Mouse (Mus musculus) skeletal muscle tissue, postnatal 0 days (tissue): ENCODE data around the gene Lman2. TPM values are rescaled to one million over a fixed set of nuclear protein-coding genes. Genes with fewer than 3 reads are reported as not detected.

Experiments used
- polyA plus RNA-seq: library from polyadenylated mRNA; unstranded; fragments of >200 nt; fragmentation: Nextera tagmentation; extraction: Ambion mirVana; gene quantifications from 2 replicates; pipeline ENCODE4 v1.2.1, GENCODE M21; 2015

Gene Lman2
- 44.8 and 55.3 TPM in 2 replicates for polyA plus RNA-seq

DNA sequence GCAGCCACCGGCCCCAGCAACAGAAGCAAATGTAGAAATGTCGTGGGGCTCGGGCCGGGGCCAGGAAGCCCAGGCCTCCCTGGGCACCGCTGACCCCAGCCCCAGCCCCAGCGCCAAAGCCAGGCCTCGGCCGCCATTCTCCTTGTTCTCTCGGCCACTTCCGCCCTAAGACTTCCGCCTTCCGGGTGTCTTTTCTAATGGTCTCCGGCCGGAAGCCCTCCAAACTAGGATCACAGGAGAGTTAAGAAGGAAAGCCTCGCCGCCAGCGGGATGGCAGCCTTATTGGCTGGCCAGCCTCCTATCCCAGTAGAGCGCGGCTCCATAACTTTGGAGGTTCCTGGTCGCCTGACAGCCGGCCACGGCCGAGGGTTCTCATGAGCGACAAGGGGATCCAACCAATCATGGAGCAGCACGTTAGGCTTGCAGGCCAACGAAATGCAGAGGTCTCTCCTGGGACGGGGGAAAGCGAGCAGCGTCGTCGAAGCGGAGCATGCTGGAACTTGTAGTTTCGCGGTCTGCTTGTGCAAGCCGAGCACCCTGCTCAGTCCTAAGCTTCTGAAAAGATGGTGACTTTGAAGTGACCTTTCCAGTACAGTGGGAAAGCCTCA, at the start of gene Lman2:
Gene Lman2 (minus strand): TSS at position 331 of the 608 bp plus-strand sequence.

GRCm38 (mm10) chr13:55398088-55398487, 35.5 kb upstream of the Lman2 start, which contains the start of gene Slc34a1:
Gene Slc34a1, plus strand, starts transcription at chr13:55398187.

DNA sequence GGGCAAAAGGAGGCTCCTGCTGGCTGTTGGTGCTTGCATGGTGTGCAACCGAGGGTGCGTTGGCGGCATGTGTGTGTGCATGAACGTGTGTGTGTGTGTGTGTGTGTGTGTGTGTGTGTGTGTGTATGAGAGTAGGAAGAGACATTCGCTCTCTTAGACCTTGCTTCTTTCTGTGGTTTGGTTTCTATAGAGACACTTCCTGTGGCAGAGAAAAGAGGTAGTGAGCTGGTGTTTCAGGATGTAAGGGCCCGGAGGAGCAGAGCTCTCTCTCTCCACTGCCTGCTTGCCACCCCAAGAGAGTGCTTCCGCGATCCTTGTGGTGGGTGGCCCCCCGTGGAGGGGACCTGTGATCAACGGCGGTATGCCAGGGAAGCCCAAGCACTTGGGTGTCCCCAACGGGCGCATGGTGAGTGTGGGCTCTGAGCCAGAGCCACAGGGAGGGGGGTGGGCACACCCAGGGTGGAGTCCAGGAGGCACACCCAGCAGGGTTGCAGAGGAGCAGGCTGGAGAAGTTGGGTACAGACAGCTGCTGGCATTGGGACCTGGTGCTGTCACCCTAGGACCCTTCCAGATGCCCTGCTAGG, 7.0 kb upstream of the Lman2 start, which contains the start of gene Rgs14:
Gene Rgs14 (plus strand): TSS at position 202 of the 584 bp plus-strand sequence.

DNA sequence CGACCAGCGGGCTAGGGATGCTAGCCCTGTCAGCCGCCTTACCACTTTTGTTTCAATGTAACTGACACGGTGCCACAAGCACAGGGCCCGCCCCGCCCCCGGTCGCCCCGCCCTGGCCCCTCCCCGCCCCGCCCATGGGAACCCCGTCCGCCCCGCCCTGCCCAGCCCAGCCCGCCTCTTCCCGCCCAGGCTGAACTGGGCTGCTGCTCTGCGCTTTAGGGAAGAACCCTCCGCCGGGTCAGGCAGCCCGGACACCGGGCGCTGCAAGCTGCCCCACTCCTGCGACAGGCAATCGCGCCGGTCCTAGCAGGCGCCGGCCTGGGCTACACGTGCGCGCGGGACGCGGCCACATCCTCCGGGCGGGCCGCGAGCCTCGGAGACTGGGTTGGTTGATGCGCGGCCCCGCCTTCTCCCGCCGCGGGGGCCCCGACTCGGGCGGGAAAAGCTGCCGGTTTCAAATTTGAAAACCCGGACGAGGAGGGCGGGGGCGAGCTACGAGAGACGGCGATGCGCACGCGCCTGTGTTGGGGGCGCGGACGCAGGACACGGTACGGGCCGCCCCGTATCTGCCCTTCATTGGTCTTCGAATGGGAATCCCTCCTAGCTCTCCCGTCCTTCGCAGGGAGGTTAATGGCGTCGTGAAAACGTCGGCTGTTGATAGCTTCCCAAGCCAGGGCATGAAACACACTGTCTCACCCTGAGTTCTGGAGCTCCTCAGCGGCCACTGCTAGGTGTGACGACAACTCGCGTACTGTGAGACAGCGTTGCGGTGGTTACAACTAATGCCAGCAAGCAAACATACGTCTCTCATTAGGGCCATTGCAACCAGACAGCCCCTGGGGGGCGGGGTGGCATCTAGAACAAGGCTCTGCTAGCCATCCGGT, 32.7 kb downstream of the Lman2 start, which contains the start of gene Mxd3:
Gene Mxd3 (minus strand): TSS at position 141 of the 884 bp plus-strand sequence.

DNA sequence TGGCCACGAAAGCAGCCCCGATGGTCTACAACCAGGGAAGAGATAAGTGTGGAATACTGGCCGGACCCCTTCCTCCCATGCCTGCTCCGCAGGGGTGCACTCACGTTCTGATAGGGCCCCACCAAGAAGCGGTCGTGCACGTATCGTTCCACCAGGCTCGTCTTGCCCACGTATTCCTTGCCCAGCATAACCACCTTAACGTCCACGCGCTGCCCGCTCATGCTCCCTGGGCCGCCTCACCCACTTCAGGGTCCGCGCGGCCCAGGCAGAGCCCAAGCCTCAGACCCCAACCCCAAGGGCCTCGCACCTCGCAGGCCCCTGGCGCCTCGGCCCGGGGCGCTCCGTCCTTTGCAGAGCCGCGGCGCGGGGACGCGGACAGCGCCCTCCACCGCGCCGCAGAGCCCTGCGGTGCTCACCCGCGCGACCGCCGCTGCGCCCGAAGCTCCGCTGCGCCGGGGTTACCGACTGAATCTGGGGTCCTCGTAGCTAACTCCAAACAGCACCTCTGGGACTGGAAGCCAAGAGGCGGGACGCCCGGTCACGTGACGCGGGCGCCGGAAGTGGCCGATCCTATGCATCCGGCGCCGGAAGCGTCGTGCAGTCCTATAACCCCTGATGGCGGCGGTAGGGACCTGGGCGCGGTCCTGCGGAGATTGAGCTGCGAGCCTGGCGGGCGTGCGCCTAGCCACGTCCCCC, 41.0 kb downstream of the Lman2 start, which contains the start of gene Rab24:
Gene Rab24 (minus strand): TSS at position 513 of the 696 bp plus-strand sequence.

GRCm38 (mm10) chr13:55319931-55320533, 42.6 kb downstream of the Lman2 start, which contains the start of gene Prelid1:
Gene Prelid1, plus strand, starts transcription at chr13:55320500.

Other genes with a start within 250 kb of the Lman2 start
- not detected in 2 replicates for gene Gm17617, start 229.2 kb downstream of the Lman2 start, polyA plus RNA-seq
- 16.2 and 20.9 TPM in 2 replicates for gene Fgfr4, start 210.1 kb downstream of the Lman2 start, polyA plus RNA-seq
- gene Nsd1, start 153.0 kb downstream of the Lman2 start, polyA plus RNA-seq, result 43.3 and 45.3 TPM in 2 replicates
- 145 and 183 TPM in 2 replicates for gene Prelid1, start 42.3 kb downstream of the Lman2 start, polyA plus RNA-seq
- gene Rab24, start 40.8 kb downstream of the Lman2 start, polyA plus RNA-seq, result 72.5 and 76.0 TPM in 2 replicates
- 11.7 and 16.0 TPM in 2 replicates for gene Mxd3, start 33.0 kb downstream of the Lman2 start, polyA plus RNA-seq
- gene Rgs14, start 6.9 kb upstream of the Lman2 start, polyA plus RNA-seq, result 0.91 and 1.0 TPM in 2 replicates
- gene Slc34a1, start 35.4 kb upstream of the Lman2 start, polyA plus RNA-seq, result not detected in 2 replicates
- gene Pfn3, start 52.4 kb upstream of the Lman2 start, polyA plus RNA-seq, result not detected in 2 replicates
- 0.19 and 0.37 TPM in 2 replicates for gene F12, start 64.0 kb upstream of the Lman2 start, polyA plus RNA-seq
- gene Grk6, start 82.3 kb upstream of the Lman2 start, polyA plus RNA-seq, result 13.8 and 15.0 TPM in 2 replicates
- 0.16 TPM in 1 of 2 replicates, not detected in the other for gene Prr7, start 101.5 kb upstream of the Lman2 start, polyA plus RNA-seq
- 83.3 and 89.8 TPM in 2 replicates for gene Dbn1, start 125.3 kb upstream of the Lman2 start, polyA plus RNA-seq
- 624 and 740 TPM in 2 replicates for gene Pdlim7, start 150.9 kb upstream of the Lman2 start, polyA plus RNA-seq
- gene Dok3, start 166.5 kb upstream of the Lman2 start, polyA plus RNA-seq, result 2.0 and 3.4 TPM in 2 replicates
- gene Ddx41, start 173.9 kb upstream of the Lman2 start, polyA plus RNA-seq, result 17.1 and 18.0 TPM in 2 replicates
- gene Fam193b, start 208.3 kb upstream of the Lman2 start, polyA plus RNA-seq, result 13.9 and 14.0 TPM in 2 replicates
- 88.9 and 110 TPM in 2 replicates for gene Tmed9, start 210.9 kb upstream of the Lman2 start, polyA plus RNA-seq
- 12.7 and 16.5 TPM in 2 replicates for gene B4galt7, start 237.1 kb upstream of the Lman2 start, polyA plus RNA-seq